Mouse (Mus musculus) embryo, embryonic 10 days (tissue): ENCODE results near the gene Mfsd2b.

Source experiments
- DNase-seq: peaks from one replicate; pipeline ENCODE4 v3.0.0-alpha.2; 2015; ENCODE audit warnings: low spot score

The Mfsd2b gene

DNA sequence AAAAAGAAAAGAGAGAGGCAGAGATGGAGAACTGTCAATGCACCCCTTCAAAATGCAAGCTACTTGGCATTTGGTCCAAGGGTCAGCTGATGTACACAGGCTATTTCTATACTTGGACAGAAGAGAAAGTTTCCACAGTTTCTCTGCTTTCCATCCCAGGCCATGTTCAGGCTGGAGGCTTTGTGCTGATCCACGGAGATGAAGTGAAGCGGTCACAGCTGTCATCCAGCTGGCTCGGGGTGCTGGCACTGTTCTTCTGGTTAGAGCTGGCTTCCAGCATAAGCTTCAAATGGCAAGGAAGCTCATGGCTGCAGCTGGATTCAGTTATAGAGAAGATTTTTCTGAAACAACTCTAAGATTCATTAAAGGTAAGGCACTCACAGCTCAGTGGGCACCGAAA, 60.5 kb downstream of the Mfsd2b start:
- DNase-seq = no peak
